Mouse (Mus musculus) frontal cortex, postnatal 25 days (tissue): ENCODE measurements at regions not wholly inside any gene's neighbourhood (a gene's known extent, or its start where the extent isn't known, plus 50 kb on each side); places are given as distances from the start of the nearest gene placed in this dataset.

Source experiments
- DNase-seq, 2 experiments: peaks; one replicate each; pipeline ENCODE4 v3.0.0; 2022; ENCODE audit warnings: low spot score in 2 of 2

DNA sequence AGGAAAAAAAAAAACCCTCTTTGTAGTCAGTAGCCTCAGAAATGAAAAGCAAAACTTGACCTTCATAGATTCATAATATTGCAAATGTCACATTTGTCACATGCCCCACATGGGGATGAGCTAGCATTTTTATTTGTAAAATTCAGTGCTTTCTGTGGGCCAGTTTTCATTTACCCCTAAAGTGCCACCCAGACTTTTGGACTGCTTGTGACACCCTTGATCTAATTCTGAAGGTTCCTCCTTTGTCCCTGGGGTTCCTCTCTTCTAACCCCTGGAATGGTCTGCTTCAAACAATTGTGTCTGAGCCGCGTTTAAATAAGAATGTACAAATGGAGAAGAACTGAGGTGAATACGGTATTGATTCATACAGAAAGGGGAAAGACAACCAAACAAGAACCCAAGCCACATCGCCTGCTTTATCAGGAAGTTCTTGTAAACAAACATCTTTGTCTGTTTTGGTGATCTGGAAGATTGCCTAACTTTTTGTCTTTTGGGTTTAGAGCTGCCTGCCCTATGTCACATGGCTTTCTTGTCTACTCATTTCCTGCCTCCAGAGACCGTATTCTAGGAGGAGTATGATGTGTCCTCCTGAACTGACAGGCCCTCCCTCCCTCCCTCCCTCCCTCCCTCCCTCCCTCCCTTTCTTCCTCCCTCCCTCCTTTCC, 203.1 kb upstream of the Gm9833 start:
- DNase-seq: no peak

DNA sequence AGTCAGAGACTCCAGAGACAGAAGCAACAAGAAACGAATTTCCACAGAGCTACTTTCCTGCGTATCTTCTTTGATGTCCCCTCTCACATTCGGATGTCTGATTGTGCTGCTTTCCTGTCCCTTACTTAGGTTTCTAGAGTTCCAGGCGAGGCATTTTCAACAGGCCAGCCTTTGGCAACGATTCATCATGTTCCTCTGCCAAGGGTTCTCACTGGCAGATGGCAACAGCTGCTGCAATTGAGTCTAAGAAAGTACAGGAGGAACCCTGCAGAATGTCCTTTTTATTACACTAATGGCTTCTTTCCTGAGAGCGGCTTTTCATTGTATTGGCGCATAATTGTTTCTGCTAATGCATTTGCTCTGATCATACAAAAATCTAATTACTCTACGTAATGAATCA, 202.3 kb upstream of the Gm9833 start:
- DNase-seq: no peak

DNA sequence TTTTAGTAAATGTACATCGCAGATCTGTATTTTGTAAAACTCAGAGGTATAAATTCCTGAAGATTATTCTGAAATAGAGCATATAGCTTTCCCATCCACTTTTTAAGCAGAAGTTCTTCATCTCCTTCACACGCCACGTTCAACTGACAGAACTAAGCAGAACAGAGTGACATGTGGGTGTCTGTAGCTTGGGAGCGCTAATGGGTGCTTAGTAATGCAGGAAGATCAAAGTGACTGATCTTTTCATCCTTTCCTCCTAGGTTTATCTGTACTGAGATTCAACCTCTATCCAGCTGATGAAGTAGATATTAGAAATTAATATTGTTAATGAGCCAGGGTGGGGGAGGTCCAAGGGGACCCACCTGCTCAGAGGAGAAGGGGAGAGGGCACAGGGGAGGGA, 201.8 kb upstream of the Gm9833 start:
- DNase-seq: no peak

DNA sequence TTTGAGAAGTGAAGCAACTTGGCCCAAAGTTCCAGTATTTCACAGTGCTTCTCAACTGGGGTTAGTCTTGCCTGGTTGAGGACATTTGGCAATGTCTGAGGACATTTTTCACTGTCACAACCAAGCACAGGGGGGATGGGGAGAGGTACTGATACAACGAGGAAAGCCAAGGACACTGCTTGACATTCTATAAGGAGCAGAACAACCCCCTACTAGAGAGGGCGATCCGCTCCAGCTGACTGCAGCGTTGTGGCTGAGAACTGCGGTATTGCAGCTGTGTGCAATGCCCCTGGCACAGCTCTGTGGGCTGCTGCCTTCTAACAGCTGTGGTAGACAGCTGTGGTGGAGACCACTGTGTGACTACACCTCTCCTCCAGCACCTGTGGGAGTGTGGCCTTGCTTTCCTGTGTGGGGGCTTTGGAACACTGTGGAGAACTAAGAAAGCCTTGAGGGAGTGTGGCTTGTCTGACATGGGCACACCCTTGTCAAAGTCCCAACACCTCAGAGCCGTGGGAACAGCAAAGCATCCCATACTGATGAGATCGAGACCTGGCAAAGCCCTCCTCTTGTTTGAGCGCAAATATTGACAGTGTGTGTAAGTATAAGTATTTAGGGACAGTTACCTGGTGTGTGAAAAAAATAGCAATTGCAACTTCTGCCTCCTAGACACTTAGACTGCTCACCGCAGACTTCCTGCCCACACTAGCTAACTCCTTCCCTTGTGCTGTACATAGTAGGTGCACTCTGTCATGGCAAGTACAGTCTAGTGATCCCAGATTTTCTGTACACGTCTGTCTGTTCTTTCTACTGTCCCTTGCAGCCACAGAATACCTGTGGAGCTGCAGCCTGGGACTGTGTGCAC, 200.9 kb upstream of the Gm9833 start:
- no peak for DNase-seq

DNA sequence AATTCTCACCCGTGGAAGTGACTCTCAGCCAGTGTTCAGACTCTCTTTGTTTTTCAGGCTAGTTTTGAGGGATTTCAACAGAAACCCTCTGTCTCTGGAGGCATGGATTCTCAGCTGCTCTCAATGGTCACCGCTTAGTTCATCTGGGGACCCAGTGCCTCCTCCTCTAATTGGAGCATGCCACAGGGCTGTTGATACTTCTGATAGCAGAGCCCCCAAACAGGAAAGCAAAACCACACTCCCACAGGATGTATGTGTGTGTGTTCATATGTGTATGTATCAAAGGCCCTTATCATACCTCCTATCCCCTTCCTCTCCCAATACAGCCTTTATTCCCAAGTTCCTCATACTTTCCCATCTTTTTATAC, 200.3 kb upstream of the Gm9833 start:
- DNase-seq: no peak

DNA sequence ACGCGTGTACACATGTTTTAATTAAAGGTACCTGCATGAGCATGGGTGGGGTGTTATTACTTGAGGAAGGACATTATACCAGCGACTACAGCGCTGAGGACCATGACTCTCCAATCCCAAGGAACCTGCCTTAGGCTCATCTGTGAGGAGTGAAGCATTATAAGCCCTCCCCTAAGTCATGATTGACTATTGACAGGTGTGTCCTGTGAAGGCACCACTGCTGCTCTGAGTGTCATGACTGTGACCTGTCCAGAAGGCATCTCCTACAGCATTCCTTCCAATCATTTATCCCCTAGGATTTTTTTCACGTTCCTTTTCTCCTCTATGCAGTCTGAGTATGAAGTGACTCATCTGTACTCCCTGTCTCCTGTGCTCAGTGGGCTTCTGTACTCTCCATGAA, 199.9 kb upstream of the Gm9833 start:
- no peak for DNase-seq

DNA sequence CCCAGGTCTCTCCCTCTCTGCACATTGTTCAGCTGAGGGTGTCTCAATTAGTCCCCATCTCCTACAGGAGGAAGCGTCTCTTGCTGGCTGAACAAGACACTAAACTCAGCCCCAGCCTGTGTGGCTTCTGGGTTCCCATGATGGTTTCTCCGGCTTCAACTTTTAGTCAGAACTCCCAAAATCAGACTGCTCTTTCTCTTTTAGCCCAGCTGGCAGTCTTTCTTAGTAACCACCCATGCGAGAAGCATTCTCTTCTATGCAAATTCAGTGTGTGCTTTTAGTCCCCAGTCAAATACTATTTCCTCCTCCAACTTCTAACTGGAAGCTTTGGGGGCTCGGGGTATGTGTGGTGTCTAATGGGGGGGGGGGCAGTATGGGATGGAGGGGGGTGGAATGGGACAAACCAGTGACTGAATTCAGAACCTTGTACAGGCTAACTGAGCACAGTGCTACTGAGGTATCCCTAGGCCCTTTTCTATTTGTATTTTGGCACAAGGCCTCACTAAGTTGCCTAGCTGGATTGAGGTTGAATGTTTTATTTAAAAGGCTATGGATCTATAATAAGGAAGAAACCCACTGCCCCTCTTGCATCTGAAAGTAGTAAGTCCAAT, 194.9 kb upstream of the Gm9833 start:
- peak in 1 of 2 experiments; percentile 16 for DNase-seq

DNA sequence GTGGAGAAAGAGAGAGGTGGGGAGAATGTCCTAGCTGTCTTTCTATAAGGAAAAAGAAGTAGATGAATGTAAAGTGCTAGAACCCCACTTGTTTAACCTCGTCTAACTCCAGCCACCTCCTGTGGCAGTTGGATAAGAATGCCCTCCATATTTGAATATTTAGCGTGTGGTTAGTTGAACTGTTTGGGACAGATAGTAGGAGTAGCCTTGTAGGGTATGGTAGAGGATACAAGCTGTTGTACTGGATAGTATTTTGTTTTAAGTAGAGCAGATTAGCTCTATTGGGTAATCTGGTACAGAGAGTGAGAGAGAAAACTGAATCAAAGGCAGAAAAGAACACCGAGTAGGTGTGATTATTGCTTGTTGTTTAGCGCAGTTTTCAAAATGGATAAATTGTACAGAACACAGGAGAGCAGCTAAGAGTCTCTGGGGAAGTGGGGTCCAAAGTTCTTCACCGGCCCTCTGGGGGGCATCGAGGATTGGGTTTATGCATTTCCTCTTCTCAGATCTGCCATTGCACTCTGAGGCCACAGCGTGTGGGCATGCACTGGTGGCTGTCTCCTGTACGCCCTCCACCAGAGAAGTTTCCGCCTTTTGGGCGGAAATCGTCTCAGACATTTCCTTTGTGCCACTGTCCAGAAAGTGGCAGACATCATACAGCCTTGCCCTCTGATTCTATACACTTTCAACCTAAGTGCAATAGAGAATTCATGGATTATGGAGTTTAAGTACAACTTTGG, 192.3 kb upstream of the Gm9833 start:
- no peak for DNase-seq

DNA sequence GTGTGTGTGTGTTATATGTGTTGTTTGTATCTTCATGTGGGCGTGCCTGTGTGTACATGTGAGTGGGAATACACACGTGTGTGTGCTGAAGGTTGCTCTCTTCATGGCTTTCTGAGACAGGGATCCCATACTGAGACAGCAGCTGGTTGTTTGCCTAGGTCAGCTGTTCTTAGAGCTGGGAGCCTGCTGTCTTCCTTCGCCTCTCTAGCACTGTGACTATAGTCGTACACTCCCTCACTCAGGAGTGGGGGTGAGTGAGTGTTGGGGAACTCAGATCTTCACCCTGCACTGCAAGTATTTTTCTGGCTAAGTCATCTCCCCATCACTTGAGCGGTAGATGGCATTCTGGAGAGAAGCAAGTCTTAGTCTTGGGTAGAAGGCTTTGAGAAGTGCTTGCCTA, 191.6 kb upstream of the Gm9833 start:
- DNase-seq: no peak

DNA sequence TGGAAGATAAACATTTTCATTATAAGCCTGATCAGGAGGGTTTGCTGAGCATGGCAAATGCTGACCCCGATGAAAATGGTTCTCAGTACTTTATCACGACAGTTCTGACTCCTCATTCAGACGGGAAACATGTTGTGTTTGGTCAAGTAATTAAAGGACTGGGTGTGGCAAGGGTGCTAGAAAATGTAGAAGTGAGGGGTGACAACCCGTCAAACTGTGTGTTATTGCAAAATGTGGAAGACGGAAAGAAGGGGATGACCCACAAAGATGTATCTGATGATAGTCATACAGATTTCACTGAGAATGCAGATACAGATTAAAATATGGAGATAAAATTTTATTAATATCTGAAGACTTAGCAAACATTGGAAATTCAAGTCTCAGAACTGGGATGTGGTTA, 186.2 kb upstream of the Gm9833 start:
- DNase-seq: no peak

DNA sequence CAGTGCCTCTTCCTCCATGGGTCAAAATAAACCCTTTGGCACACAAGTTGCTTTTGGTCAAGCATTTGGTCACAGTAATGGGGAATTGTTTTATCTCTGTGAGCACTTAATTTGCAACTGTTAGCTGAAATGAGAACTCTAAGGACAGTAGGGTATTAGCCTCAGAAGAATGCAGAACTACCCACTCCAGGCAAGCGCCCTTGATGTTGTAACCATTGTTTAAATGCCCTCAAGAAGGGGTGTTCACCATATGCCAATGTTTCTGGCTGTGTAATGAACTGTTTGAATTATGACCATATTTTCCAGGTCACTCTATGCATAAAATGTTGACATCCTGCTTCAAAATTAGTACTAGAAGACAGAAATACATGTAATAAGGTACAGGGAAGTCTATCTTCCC, 174.6 kb upstream of the Gm9833 start:
- DNase-seq: no peak

DNA sequence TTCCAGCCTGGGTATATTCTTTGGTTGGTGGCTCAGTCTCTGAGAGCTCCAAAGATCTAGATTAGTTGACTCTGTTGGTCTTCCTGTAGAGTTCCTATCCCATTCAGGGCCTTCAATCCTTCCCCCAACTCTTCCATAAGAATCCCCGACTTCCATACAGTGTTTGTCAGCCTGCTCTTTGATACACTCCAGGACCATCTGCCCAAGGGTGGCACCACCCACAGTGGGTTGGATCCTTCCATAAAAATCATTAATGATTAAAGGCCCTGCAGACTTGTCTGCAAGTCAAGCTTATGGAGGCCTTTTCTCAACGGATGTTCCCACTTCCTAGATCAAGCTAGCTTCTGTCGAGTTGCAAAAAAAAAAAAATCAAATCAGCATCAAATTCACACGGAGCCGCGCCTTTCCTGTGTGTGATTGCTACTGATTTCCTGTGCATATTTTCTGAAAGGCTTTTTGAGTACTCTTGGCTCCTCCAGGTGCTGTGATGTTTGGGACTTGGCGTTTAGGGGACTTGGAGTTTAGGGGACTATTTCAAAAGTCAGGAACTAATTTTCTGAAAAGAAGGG, 171.3 kb upstream of the Gm9833 start:
- DNase-seq: no peak

DNA sequence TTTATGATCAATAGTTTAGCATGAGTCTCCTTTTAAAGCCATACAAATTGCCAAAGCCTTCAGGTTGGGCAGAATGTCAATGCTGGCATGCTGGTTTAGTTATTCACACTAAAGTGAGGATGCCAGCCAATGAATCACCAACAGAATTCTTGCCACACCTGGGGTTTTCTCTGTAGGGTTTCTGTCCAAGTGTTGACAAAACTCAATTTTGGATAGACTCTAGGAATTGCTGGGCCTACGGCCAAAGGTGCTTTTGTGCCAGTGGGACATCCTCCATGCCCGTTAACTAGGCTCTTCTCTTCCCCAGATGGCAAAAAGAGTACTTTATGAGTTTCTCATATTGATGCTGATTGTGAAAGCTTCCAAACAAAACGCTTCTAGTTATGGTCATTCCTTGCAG, 167.6 kb upstream of the Gm9833 start:
- no peak for DNase-seq

DNA sequence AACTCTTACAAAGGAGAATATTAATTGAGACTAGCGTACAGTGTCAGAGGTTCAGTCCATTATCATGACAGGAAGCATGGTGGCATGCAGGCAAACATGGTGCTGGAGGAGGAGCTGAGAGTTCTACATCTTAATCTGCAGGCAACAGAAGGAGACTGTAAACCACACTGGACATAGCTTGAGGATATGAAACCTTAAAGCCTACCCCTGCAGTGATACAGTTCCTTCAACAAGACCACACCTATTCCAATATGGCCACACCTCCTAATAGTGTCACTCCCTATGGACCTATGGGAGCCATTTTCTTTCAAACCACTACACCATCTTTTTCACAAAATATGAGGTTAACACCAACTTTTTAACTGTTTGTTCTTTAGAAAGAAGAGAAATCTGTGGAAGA, 166.2 kb upstream of the Gm9833 start:
- no peak for DNase-seq

DNA sequence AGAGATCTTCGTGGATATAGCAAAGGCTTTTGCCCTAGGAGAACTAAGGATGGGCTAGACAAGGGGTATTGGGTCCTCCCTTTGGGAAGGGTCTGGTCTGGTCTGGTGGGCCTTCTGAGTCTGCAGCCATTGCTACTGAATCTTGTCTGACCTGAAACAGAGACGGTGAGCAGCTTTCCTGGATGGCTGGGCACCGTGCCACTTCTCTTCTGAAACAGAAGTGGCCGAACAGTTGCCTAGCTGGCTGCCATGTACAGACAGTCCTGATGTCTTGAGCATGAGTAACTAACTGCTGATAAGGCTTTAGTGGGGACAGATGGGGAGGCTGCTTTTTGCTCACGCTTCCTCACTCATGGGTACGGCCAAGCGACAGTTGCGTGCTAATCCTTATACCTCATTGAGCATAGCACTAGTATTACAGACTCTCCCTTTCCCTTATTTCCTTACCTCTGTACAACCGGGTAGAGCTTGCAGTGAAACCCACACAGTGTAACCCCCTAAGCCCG, 165.3 kb upstream of the Gm9833 start:
- DNase-seq: no peak

DNA sequence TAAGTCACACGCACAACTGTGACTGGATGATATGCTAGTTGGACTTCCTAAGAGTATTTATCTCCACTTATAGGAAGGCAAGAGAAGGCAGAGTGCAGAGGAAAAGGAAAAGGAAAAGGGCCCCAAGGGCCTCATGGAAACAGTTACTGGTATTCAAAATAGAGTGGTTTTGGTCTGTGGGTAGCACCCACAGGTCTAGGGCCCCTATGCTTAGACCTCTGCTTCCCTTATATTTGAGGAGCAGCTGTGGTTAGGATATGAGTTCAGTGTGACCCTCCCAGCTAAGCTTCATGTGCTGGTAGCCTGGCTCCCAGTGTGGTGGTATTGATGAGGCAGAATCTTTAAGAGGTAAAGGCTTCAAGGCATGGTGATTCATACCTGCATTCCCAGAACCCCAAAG, 163.3 kb upstream of the Gm9833 start:
- no peak for DNase-seq

DNA sequence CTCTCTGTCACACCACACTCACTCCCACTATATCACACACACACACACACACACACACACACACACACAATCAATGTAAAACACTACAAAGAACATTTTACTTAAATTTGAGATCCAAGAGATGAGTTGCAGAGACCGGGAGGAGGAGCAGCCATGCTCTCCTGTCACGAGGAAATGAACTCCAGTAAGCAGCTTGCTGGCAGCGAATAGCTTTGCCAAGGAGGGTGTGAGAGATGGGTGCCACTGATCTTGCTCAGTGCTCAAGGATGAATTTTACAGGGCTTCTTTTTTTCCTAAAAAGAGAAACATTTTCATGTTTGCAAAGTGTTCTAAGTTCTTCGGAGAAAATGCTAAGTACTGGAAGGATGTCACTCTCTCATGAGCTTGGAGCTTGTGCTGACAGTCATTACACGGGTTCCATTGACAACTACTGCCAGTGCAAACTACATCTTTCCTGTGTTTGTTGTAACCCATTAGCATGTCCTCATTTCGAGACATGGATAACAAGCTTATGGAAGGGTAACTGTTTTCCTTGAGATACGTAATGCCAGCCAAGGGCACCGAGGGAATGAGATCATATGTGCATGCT, 151.0 kb upstream of the Gm9833 start:
- no peak for DNase-seq

DNA sequence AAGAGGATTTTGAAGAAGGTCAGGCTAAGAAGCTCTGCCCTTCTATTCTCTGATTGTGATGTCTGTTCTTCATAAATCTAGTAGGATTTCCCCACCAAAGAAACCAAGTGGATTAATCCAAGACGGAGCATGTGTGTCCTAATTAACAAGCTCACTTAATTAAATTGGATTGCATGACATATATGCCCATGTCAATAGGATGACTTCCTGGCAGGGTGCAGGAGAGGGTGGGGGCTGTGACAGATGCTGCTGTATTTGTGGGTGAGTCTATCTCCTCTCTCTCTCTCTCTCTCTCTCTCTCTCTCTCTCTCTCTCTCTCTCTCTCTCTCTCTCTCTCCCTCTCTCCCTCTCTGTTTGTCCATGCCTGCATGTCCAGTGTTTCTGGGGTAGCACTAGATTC, 149.3 kb upstream of the Gm9833 start:
- no peak for DNase-seq

DNA sequence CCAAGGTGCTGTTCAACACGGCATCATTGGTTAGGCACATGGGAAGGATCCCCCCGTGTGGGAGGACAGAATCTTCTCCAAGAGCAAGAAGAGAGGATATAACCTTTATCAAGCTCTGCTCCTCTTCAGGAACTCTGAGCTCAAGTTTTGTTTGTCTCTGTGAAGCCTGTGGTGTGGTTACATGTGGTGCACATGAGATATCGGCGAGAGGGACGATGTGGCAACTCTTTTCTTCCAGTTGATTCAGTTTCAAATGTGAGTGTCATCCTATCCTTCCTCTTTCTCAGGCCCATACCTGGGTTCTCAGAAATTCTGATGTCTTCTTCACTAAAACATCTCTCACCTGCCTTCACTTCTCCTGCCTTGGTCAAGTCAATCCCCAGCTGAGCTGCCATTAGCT, 145.3 kb upstream of the Gm9833 start:
- DNase-seq: no peak

DNA sequence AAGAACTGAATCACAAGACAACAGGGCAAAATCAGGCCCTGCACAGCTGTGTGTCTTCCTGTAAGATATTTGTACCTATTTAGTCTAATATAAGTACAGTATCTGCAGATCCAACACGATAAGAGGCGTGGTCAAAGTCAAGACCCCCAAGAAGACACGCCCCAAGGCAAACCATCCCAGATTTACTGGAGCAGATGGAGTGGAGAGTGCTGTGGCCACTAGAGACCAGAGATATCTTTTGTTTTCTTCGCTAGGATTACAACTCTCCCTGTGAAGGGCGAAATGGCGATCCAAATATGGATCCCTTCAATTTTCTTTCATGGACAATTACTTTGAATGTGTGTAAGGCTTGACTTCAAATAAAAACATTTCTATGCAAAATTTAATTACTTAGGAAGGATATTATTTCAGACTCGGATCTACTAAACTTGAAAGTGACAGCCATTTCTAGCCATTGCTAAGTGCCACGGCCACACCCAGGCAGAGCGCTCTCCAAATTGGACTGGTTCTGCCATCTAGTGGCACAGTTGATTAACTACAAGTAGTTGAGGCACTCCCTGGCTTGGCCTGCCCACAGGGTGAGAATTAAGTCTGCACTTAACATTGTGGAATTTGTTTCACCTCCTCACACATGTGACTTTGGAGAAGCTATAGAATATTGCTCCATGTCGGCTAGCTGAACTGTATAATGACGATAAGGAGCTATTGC, 140.4 kb upstream of the Gm9833 start:
- DNase-seq: peak in 1 of 2 experiments; percentile 47

DNA sequence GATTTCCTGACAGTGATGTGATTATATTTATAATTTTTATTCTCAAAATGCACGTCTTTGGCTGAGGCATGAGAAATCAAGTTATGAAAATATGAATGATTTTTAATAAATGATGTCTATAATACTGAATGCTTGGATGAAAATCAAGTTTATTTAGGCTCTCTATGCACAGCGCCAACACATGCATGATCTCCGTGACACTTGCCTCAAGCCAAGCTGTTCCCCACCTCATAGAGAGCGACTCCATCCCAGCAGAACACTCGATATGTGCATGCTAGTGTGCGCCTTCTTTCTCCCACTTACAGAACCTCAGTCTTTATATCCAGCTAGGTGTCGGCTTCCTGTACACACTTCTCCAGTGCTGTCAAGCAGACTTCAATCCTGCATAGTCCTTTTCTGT, 139.8 kb upstream of the Gm9833 start:
- no peak for DNase-seq
